Comparison of ENCODE assay signal across 11 mouse cellular contexts in the genomic region with DNA sequence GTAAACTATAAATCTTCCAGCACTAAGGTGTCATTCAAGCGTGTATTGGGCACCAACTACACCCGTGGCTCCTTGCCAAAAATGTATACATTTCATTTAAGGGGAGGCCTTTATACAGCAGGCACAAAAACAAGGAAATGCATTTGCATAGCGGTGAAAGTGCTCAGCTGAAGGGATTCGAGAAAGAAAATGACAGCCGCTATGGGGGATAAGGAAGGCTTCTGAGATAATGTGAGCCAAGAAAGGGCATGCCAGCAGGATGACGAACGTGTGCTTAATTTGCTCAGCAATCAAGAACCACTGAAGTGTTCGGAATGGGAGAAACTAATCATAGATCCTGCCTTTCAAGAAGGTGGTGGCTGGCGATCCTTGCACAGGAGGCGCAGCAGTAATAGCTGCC.
DNase-seq lines count a peak whose midpoint lies in the region; ATAC-seq and TF ChIP-seq lines count a peak whose summit lies in the region.
"Had no signal": no experiment of that assay in that cellular context is flagged by ENCODE, and none has a peak within 500 bp of the region (broad histone marks: within the 10 kb centered on the region; RNA-seq: fewer than 3 reads in every experiment).

No protein-coding gene starts in this region.

- H3K9ac ChIP-seq in lung, embryonic 14.5 days = no peak overlapping the region
- no peak overlapping the region for H3K9ac ChIP-seq in lung, postnatal 0 days (replicated peaks; ENCODE audit: low read depth)
- peak overlapping the region; percentile 46; the same call in 1 of the 2 replicates for H3K9ac ChIP-seq in forebrain, embryonic 14.5 days (ENCODE audit: low read length)

- H3K4me1 ChIP-seq in lung, embryonic 14.5 days (ENCODE audit: insufficient read depth) = peaks cover 3% of the 10 kb centered on the region; the same call in 1 of the 2 replicates
- H3K4me1 ChIP-seq in lung, postnatal 0 days (ENCODE audit: insufficient read depth, low read depth, low read length) = 0 out of 2 replicates have a peak, but pooled peaks cover 2% of the 10 kb centered on the region
- H3K4me1 ChIP-seq in forebrain, embryonic 14.5 days (ENCODE audit: control insufficient read depth, insufficient read depth, low read length) = peaks cover 80% of the 10 kb centered on the region

- no peak for TF ChIP-seq CTCF in lung, embryonic 14.5 days (IDR thresholded peaks at IDR 0.05; ENCODE audit: low read depth)
- no peak for TF ChIP-seq CTCF in lung, postnatal 0 days (IDR thresholded peaks at IDR 0.05)

- H3K36me3 ChIP-seq in lung, embryonic 14.5 days (ENCODE audit: insufficient read depth) = no peaks in the 10 kb centered on the region
- H3K36me3 ChIP-seq in lung, postnatal 0 days (ENCODE audit: insufficient read depth, low read length) = no peaks in the 10 kb centered on the region
- H3K36me3 ChIP-seq in forebrain, embryonic 14.5 days (ENCODE audit: control insufficient read depth, insufficient read depth, low read length) = no peaks in the 10 kb centered on the region

- 28% methylated on average over 10 of the region's 10 CpGs for WGBS in lung, embryonic 14.5 days
- WGBS in lung, postnatal 0 days = 28% methylated on average over 10 of the region's 10 CpGs
- 4% methylated on average over 10 of the region's 10 CpGs for WGBS in forebrain, embryonic 14.5 days

- no peak overlapping the region for H3K4me2 ChIP-seq in lung, embryonic 14.5 days
- no peak overlapping the region for H3K4me2 ChIP-seq in lung, postnatal 0 days (replicated peaks; ENCODE audit: low read depth, low read length)
- peak overlapping the region; percentile 35 for H3K4me2 ChIP-seq in forebrain, embryonic 14.5 days (ENCODE audit: low read length)
- H3K4me2 ChIP-seq: liver, embryonic 11.5 days had no signal

- H3K27me3 ChIP-seq in lung, embryonic 14.5 days (ENCODE audit: insufficient read depth, low read length) = no peaks in the 10 kb centered on the region
- no peaks in the 10 kb centered on the region for H3K27me3 ChIP-seq in lung, postnatal 0 days (replicated peaks; ENCODE audit: insufficient read depth, low read length)
- no peaks in the 10 kb centered on the region for H3K27me3 ChIP-seq in forebrain, embryonic 14.5 days (replicated peaks; ENCODE audit: control insufficient read depth, insufficient read depth, low read length)

- no peaks in the 10 kb centered on the region for H3K9me3 ChIP-seq in lung, embryonic 14.5 days (ENCODE audit: low read depth, low read length)
- no peaks in the 10 kb centered on the region for H3K9me3 ChIP-seq in lung, postnatal 0 days (ENCODE audit: low read length)
- H3K9me3 ChIP-seq in forebrain, embryonic 14.5 days (replicated peaks; ENCODE audit: control insufficient read depth, low read length) = no peaks in the 10 kb centered on the region

- peak; percentile 57 for DNase-seq in lung, embryonic 14.5 days
- DNase-seq in lung, postnatal 0 days (ENCODE audit: low spot score) = no peak
- peak; percentile 96 for DNase-seq in forebrain, embryonic 14.5 days (ENCODE audit: low spot score)
- peak; percentile 44 for DNase-seq in mesoderm, embryonic 11.5 days (ENCODE audit: low read depth, low spot score)
- DNase-seq in retina, postnatal 1 day = peak; percentile 70
- no peak for DNase-seq in spleen, adult 18-20 months
- DNase-seq: cerebellum, adult 8-10 months; kidney, adult 2 months had no signal

- no peak overlapping the region for H3K27ac ChIP-seq in lung, embryonic 14.5 days (ENCODE audit: low read depth)
- H3K27ac ChIP-seq in lung, postnatal 0 days (ENCODE audit: low read length) = no peak overlapping the region
- H3K27ac ChIP-seq in forebrain, embryonic 14.5 days (ENCODE audit: low read depth, low read length) = peak overlapping the region; percentile 88

- no peak for ATAC-seq in lung, embryonic 14.5 days (ENCODE audit: insufficient read depth)
- no peak for ATAC-seq in lung, postnatal 0 days
- peak; percentile 72 for ATAC-seq in forebrain, embryonic 14.5 days
- no peak for ATAC-seq in monocyte, adult 5-6 weeks (replicated peaks; ENCODE audit: insufficient number of reproducible peaks, low FRiP score, low TSS enrichment, poor library complexity, severe bottlenecking)
- ATAC-seq: activated CD4-positive, CD25-positive, alpha-beta regulatory T cell, adult 4 months had no signal

- no peak overlapping the region for H3K4me3 ChIP-seq in lung, embryonic 14.5 days (ENCODE audit: low read depth, low read length)
- H3K4me3 ChIP-seq in lung, postnatal 0 days (ENCODE audit: low read depth, low read length) = no peak overlapping the region
- H3K4me3 ChIP-seq in forebrain, embryonic 14.5 days (ENCODE audit: low read depth, low read length) = no peak overlapping the region

- no peak for TF ChIP-seq EP300 in lung, postnatal 0 days (IDR thresholded peaks at IDR 0.05)

Comparison
In these comparisons a context has a peak if more than half of its experiments do, and no peak if none do; other contexts are left out.
1. DNase-seq: peak in lung, embryonic 14.5 days (single experiment), forebrain, embryonic 14.5 days (single experiment), mesoderm, embryonic 11.5 days (single experiment) and retina, postnatal 1 day (single experiment); none in lung, postnatal 0 days (single experiment) and spleen, adult 18-20 months (0 of 2).